Mouse (Mus musculus): ENCODE measurements around the gene Upk3a. TPM values are rescaled to one million over a fixed set of nuclear protein-coding genes. Genes with fewer than 3 reads are reported as not detected.
A peak's percentile ranks its signal among the peaks of the same experiment; 100 is the strongest.

Upk3a gene
- polyA plus RNA-seq, 1 experiment from 2014 or later, result 0.23 TPM

DNA sequence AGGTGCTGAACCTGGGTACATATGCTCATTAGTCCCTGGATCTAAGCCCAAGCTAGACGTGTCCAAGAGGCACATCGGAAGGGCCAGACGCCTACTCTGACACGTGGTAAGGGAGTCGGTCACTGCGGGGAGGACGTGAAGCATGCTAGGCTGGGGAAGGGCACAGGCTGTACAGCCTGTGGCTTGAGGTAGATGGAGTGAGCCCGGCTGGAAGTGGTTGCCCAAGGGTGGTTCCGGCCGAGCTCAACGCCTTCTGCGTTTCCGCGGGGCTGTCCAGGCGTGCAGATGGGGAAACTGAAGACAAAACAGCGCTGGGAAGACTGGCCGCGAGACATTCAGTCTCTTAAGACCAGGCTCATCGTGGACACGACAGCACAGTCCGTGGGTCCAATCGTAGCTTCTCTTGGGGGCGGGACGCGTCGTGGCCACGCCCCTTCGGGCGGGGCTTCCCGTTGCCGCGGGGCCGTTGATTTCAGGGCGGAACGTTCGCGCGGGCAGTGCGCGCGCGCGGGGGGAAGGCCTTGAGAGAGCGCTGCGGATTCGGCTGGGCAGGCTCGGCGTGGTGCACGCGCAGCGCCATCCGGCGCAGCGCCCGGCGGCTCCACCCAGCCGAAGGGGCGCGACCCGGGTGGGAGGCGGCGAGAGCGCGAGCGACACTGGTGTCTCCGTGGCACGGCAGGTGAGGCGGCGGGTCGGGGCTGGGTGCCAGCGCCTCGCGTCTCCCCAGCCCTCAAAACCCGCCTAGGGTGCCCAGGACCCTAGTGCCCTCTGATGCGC is 19.8 kb downstream of the Upk3a start:
- H3K9me3 ChIP-seq (replicated peaks), result no peaks in the 10 kb centered on the region
- no peaks in the 10 kb centered on the region for H3K36me3 ChIP-seq
- WGBS, result under 1% methylated on average over 72 of the region's 75 CpGs
- 0 out of 2 replicates have a peak, but pooled peaks cover 5% of the 10 kb centered on the region for H3K27me3 ChIP-seq
- peak overlapping the region; percentile 88 for H3K9ac ChIP-seq
- H3K4me1 ChIP-seq (replicated peaks), result peaks cover 41% of the 10 kb centered on the region
- ATAC-seq (replicated peaks; ENCODE audit: insufficient number of reproducible peaks, insufficient read depth, low FRiP score, low read depth), result peak; percentile 94
- H3K4me2 ChIP-seq, result peak overlapping the region; percentile 92
- peak overlapping the region; percentile 71 for H3K27ac ChIP-seq
- peak overlapping the region; percentile 90 for H3K4me3 ChIP-seq

DNA sequence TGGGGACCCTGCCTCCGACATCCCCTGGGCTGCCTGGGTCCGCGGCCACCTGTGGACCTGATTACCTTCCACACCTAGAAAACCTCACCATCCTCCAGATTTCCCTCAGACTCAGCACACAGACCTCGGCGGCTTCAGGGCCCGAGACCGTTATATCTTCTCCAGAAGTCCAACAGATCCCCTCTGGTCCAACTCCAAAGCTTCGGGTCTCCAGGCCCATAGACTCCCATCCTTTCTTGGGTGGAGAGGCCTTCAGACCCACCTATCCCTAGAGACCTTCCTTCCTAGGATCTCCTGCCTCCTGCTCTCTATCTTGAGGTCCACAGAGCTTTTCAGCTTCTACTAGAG is 20.4 kb downstream of the Upk3a start:
- ATAC-seq (replicated peaks; ENCODE audit: insufficient number of reproducible peaks, insufficient read depth, low FRiP score, low read depth), result no peak

GRCm38 (mm10) chr15:85041546-85042225 is 24.7 kb downstream of the Upk3a start:
- no peak for ATAC-seq (replicated peaks; ENCODE audit: insufficient number of reproducible peaks, insufficient read depth, low FRiP score, low read depth)

More for the DNA sequence above, 20.4 kb downstream of the Upk3a start:
- Histone ChIP-seq H3K4me2 (peak overlapping the region; percentile 92), H3K27me3 (0 out of 2 replicates have a peak, but pooled peaks cover 5% of the 10 kb centered on the region), H3K4me3 (peak overlapping the region; percentile 90), H3K9ac (peak overlapping the region; percentile 88), H3K4me1 (replicated peaks) (peaks cover 43% of the 10 kb centered on the region), H3K9me3 (replicated peaks) (no peaks in the 10 kb centered on the region), H3K27ac (peak overlapping the region; percentile 61), H3K36me3 (no peaks in the 10 kb centered on the region)
- WGBS, result 5% methylated on average over 8 of the region's 8 CpGs

GRCm38 (mm10) chr15:85042361-85042954 is 25.5 kb downstream of the Upk3a start:
- WGBS, result 11% methylated on average over 4 of the region's 4 CpGs
- ATAC-seq (replicated peaks; ENCODE audit: insufficient number of reproducible peaks, insufficient read depth, low FRiP score, low read depth), result peak; percentile 80

More at GRCm38 (mm10) chr15:85041546-85042225, 24.7 kb downstream of the Upk3a start:
- H3K27me3 ChIP-seq, result no peaks in the 10 kb centered on the region
- no peak overlapping the region for H3K4me3 ChIP-seq
- H3K4me2 ChIP-seq, result no peak overlapping the region
- H3K9ac ChIP-seq, result no peak overlapping the region; the same call in 1 of the 2 replicates
- H3K9me3 ChIP-seq (replicated peaks), result no peaks in the 10 kb centered on the region
- peak overlapping the region; percentile 81 for H3K27ac ChIP-seq
- H3K36me3 ChIP-seq, result peaks cover 4% of the 10 kb centered on the region
- WGBS, result 64% methylated on average over 10 of the region's 10 CpGs
- H3K4me1 ChIP-seq (replicated peaks), result peaks cover 55% of the 10 kb centered on the region

DNA sequence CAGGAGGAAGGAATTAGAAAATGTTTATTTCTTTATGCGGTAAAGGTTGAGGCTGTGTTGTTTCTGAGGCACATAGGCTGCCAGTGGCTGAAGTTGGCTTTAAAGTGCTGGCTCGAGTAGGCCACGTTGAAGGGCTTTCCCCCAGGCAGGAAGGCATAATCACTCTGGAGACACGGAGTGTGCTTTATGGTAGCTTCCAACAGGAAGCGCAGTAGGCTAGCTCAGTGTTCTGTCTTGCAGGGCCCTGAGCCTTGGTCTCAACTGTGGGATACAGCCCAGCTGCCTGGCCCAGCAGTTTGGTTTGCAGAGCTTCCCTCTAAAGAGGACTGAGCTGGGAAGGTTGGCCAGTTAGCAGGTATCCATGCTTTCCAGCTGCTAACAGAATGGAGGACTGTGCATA is 26.2 kb downstream of the Upk3a start:
- H3K4me1 ChIP-seq (replicated peaks), result peaks cover 47% of the 10 kb centered on the region
- 0 out of 2 replicates have a peak overlapping the region, but pooled peaks have one; percentile 1 for H3K9ac ChIP-seq
- no peak for ATAC-seq (replicated peaks; ENCODE audit: insufficient number of reproducible peaks, insufficient read depth, low FRiP score, low read depth)
- 57% methylated on average over 5 of the region's 5 CpGs for WGBS
- no peak overlapping the region for H3K4me3 ChIP-seq
- peak overlapping the region; percentile 81 for H3K27ac ChIP-seq
- H3K4me2 ChIP-seq, result peak overlapping the region; percentile 13; the same call in 1 of the 2 replicates
- no peaks in the 10 kb centered on the region for H3K9me3 ChIP-seq (replicated peaks)
- H3K36me3 ChIP-seq, result peaks cover 15% of the 10 kb centered on the region
- no peaks in the 10 kb centered on the region for H3K27me3 ChIP-seq

More at GRCm38 (mm10) chr15:85042361-85042954, 25.5 kb downstream of the Upk3a start:
- Histone ChIP-seq H3K9ac (0 out of 2 replicates have a peak overlapping the region, but pooled peaks have one; percentile 1), H3K4me1 (replicated peaks) (peaks cover 54% of the 10 kb centered on the region), H3K27ac (peak overlapping the region; percentile 81), H3K4me2 (peak overlapping the region; percentile 13; the same call in 1 of the 2 replicates), H3K4me3 (no peak overlapping the region), H3K36me3 (peaks cover 9% of the 10 kb centered on the region), H3K27me3 (no peaks in the 10 kb centered on the region), H3K9me3 (replicated peaks) (no peaks in the 10 kb centered on the region)

- no peak for ATAC-seq (replicated peaks; ENCODE audit: insufficient number of reproducible peaks, insufficient read depth, low FRiP score, low read depth)
- H3K4me3 ChIP-seq, result no peak overlapping the region
- H3K27ac ChIP-seq, result peak overlapping the region; percentile 81; the same call in 1 of the 2 replicates
- H3K9ac ChIP-seq, result no peak overlapping the region
- no peaks in the 10 kb centered on the region for H3K9me3 ChIP-seq (replicated peaks)
- H3K4me1 ChIP-seq (replicated peaks), result peaks cover 42% of the 10 kb centered on the region
- WGBS, result 66% methylated on average over 5 of the region's 5 CpGs
- H3K4me2 ChIP-seq, result no peak overlapping the region
- no peaks in the 10 kb centered on the region for H3K27me3 ChIP-seq
- H3K36me3 ChIP-seq, result peaks cover 17% of the 10 kb centered on the region
Measured at GRCm38 (mm10) chr15:85043761-85044160, 26.8 kb downstream of the Upk3a start.

DNA sequence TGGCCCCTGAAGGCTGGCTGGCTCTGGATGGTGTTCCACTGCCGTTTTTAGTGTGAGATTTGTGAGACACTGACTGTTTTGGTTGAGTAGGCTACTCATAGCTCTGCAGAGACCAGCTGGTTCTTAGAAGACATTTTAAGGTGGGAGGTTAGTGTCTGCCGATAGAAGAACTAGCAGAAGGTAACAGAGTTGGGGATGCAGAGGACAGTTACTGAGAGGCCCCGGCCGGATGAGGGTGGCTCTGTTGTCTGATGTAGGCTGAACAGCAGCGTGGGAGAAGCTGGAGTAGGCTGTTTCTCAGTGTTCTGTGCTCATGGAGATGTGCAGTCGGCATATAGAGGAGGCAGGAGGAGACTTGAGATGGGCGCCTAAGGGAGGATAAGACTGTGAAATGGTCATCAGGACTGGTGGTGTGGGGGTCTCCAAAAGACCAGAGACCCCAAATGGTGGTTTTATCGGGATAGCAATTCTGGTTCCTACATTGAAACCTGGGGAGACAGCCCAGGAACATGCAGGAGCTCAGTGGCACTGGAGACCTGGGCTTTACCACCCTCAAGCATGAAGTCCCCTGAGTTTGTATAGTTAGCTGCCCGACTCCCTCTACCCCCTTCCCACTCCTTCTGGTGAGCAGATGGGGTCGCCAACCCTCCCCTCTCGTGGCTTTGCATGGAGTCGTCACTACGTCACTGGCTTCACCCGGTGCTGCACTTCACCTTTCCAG is 29.4 kb downstream of the Upk3a start:
- ATAC-seq (replicated peaks; ENCODE audit: insufficient number of reproducible peaks, insufficient read depth, low FRiP score, low read depth), result no peak
- H3K4me2 ChIP-seq, result no peak overlapping the region
- H3K4me3 ChIP-seq, result no peak overlapping the region
- 90% methylated on average over 14 of the region's 14 CpGs for WGBS
- H3K27me3 ChIP-seq, result no peaks in the 10 kb centered on the region
- H3K4me1 ChIP-seq (replicated peaks), result peaks cover 27% of the 10 kb centered on the region
- H3K27ac ChIP-seq, result no peak overlapping the region
- peaks cover 33% of the 10 kb centered on the region for H3K36me3 ChIP-seq
- H3K9me3 ChIP-seq (replicated peaks), result no peaks in the 10 kb centered on the region
- H3K9ac ChIP-seq, result no peak overlapping the region

- no peak for ATAC-seq (replicated peaks; ENCODE audit: insufficient number of reproducible peaks, insufficient read depth, low FRiP score, low read depth)
- H3K27ac ChIP-seq, result no peak overlapping the region
- H3K36me3 ChIP-seq, result peaks cover 48% of the 10 kb centered on the region
- H3K4me2 ChIP-seq, result no peak overlapping the region
- H3K27me3 ChIP-seq, result no peaks in the 10 kb centered on the region
- H3K4me1 ChIP-seq (replicated peaks), result peaks cover 12% of the 10 kb centered on the region
- H3K9me3 ChIP-seq (replicated peaks), result no peaks in the 10 kb centered on the region
- no peak overlapping the region for H3K9ac ChIP-seq
- WGBS, result 80% methylated on average over 4 of the region's 4 CpGs
- H3K4me3 ChIP-seq, result no peak overlapping the region
Measured at GRCm38 (mm10) chr15:85047865-85048264, 30.9 kb downstream of the Upk3a start.

DNA sequence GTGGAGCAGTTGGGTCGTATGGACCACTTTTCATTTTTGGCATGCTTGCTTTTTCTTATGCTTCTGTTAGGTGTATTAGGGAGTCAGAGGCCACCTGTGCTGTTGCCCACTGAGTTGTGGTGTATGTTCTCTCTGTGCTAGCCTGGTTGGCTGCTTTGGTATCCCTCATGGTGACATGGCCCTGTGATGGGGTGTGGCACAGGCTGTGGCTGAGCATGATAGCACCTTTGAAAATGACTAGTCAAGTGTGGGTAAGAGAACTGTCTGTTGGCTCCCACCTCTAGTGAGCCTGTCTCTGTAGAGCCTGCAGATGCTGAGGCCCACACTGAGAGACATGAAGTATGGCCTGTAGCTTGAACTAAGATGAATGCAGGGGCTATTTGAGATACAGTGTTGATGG is 32.8 kb downstream of the Upk3a start:
- 92% methylated on average over 1 of the region's 1 CpGs for WGBS
- H3K9ac ChIP-seq, result no peak overlapping the region
- peaks cover 58% of the 10 kb centered on the region for H3K36me3 ChIP-seq
- H3K27me3 ChIP-seq, result no peaks in the 10 kb centered on the region
- no peak for ATAC-seq (replicated peaks; ENCODE audit: insufficient number of reproducible peaks, insufficient read depth, low FRiP score, low read depth)
- H3K4me2 ChIP-seq, result no peak overlapping the region
- no peak overlapping the region for H3K27ac ChIP-seq
- no peaks in the 10 kb centered on the region for H3K4me1 ChIP-seq (replicated peaks)
- H3K4me3 ChIP-seq, result no peak overlapping the region
- H3K9me3 ChIP-seq (replicated peaks), result no peaks in the 10 kb centered on the region

- H3K4me3 ChIP-seq, result no peak overlapping the region
- H3K4me1 ChIP-seq (replicated peaks), result no peaks in the 10 kb centered on the region
- 89% methylated on average over 3 of the region's 3 CpGs for WGBS
- H3K9me3 ChIP-seq (replicated peaks), result no peaks in the 10 kb centered on the region
- ATAC-seq (replicated peaks; ENCODE audit: insufficient number of reproducible peaks, insufficient read depth, low FRiP score, low read depth), result no peak
- H3K27me3 ChIP-seq, result no peaks in the 10 kb centered on the region
- no peak overlapping the region for H3K4me2 ChIP-seq
- no peak overlapping the region for H3K27ac ChIP-seq
- no peak overlapping the region for H3K9ac ChIP-seq
- peaks cover 63% of the 10 kb centered on the region for H3K36me3 ChIP-seq
Measured at GRCm38 (mm10) chr15:85054098-85054497, 37.2 kb downstream of the Upk3a start.

GRCm38 (mm10) chr15:85055186-85055585 is 38.2 kb downstream of the Upk3a start:
- no peak overlapping the region for H3K9ac ChIP-seq
- no peaks in the 10 kb centered on the region for H3K27me3 ChIP-seq
- peaks cover 63% of the 10 kb centered on the region; the same call in 1 of the 2 replicates for H3K36me3 ChIP-seq
- H3K4me1 ChIP-seq (replicated peaks), result no peaks in the 10 kb centered on the region
- H3K9me3 ChIP-seq (replicated peaks), result no peaks in the 10 kb centered on the region
- H3K4me2 ChIP-seq, result no peak overlapping the region
- H3K4me3 ChIP-seq, result no peak overlapping the region
- WGBS, result 84% methylated on average over 4 of the region's 4 CpGs
- no peak for ATAC-seq (replicated peaks; ENCODE audit: insufficient number of reproducible peaks, insufficient read depth, low FRiP score, low read depth)
- no peak overlapping the region for H3K27ac ChIP-seq

Data from heart, embryonic 15.5 days (tissue).